ENCODE assay signal across 14 mouse cellular contexts in the genomic region with DNA sequence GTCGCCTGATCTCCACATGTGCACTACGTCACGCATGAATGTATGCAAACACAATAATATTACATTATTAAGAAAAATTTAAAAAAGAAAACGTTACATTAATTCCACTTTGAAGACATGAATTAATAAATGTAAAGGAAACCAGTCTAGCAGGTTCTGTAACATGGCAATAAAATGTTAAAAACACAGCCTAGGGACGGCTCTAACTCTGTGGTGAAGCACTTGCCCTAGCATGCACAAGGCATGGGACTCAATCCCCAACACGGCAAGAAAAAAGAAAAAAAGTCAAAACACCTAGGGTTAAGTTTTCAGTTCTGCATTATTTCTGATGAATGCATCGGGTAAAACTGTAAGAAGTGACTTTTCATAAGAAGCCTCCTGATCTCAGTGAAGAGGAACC.
"Had no signal": no experiment of that assay in that cellular context is flagged by ENCODE, and none has a peak within 500 bp of the region (broad histone marks: within the 10 kb centered on the region; RNA-seq: fewer than 3 reads in every experiment).

No protein-coding gene starts in this region.

- H3K9ac ChIP-seq: kidney, embryonic 15.5 days; liver, embryonic 14.5 days; midbrain, embryonic 13.5 days; neural tube, embryonic 15.5 days had no signal

- H3K27me3 ChIP-seq: kidney, embryonic 15.5 days; midbrain, embryonic 13.5 days; neural tube, embryonic 15.5 days had no signal

- DNase-seq: kidney, adult 18-20 months; kidney, postnatal 25 days; lung, adult 18-20 months; lung, postnatal 36 days; right cerebral cortex, adult 18-20 months; right cerebral cortex, postnatal 25 days; thymus, adult 18-20 months; thymus, postnatal 14 days had no signal

- H3K27ac ChIP-seq: kidney, embryonic 15.5 days; left cerebral cortex, adult 2 months; liver, embryonic 14.5 days; midbrain, embryonic 13.5 days; neural tube, embryonic 15.5 days had no signal

- H3K36me3 ChIP-seq: kidney, embryonic 15.5 days; midbrain, embryonic 13.5 days; neural tube, embryonic 15.5 days had no signal

- H3K4me1 ChIP-seq: midbrain, embryonic 13.5 days; neural tube, embryonic 15.5 days had no signal

- H3K9me3 ChIP-seq: kidney, embryonic 15.5 days; midbrain, embryonic 13.5 days; neural tube, embryonic 15.5 days had no signal

- H3K4me2 ChIP-seq: kidney, embryonic 15.5 days; midbrain, embryonic 13.5 days; neural tube, embryonic 15.5 days had no signal

- ATAC-seq: midbrain, embryonic 13.5 days had no signal

- H3K4me3 ChIP-seq: kidney, embryonic 15.5 days; left cerebral cortex, adult 2 months; midbrain, embryonic 13.5 days; myocyte; neural tube, embryonic 15.5 days had no signal
